Mouse (Mus musculus): ENCODE data around the gene Atoh8. TPM values are rescaled to one million over a fixed set of nuclear protein-coding genes. Genes with fewer than 3 reads are reported as not detected.

The Atoh8 gene
- polyA plus RNA-seq, 1 experiment from 2014 or later, result 9.6 TPM

DNA sequence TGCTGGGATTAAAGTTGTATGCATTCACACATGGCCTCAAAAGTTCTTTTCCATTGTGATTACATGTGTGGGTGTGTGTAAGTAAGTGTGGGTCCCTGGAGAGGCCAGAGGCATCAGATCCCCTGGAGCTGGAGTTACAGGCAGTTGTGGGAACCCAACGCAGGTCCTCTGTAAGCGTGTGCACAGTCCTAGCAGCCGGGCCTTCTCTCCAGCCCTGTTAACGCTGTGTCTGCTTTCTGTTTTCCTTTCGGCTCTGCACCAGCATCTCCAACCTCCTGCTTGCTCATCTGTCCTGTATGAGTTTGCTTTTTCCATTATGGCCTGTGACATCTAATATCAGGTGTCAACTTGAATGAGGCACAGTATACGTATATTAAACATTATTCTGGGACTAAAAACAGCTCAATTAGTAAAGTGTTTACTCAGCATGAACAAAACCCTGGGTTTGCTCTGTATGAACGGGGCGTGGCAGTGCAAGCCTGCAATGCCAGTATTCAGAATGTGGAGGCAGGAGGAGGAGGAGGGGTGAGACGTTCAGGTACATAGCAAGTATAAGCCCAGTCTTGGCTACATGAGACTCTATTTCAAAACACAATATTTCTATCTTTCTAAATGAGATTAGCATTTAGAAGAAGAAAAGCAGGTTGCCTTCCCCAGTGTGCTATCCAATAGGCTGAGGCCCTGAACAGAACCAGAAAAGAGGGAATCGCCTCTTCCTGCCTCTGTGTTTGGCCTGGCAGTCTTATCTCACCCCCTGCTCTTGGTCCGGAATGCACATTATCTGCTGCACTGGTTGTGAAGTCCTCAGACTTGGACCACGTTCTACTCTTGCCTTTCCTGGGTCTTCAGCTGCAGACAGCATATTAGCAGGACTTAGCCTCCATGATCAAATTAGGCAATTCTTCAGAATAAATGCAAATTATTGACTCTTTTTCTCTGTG is 55.5 kb downstream of the Atoh8 start:
- H3K27me3 ChIP-seq (replicated peaks), result no peaks in the 10 kb centered on the region
- no peaks in the 10 kb centered on the region for H3K4me1 ChIP-seq (replicated peaks)
- H3K9me3 ChIP-seq, result no peaks in the 10 kb centered on the region
- WGBS, result 62% methylated on average over 12 of the region's 12 CpGs
- no peak overlapping the region for H3K4me2 ChIP-seq (replicated peaks)
- H3K4me3 ChIP-seq (replicated peaks), result no peak overlapping the region
- ATAC-seq, result no peak
- H3K9ac ChIP-seq, result no peak overlapping the region
- no peaks in the 10 kb centered on the region for H3K36me3 ChIP-seq
- H3K27ac ChIP-seq, result no peak overlapping the region

GRCm38 (mm10) chr6:72179006-72179405 is 56.4 kb downstream of the Atoh8 start:
- no peaks in the 10 kb centered on the region for H3K27me3 ChIP-seq (replicated peaks)
- WGBS, result 86% methylated on average over 3 of the region's 3 CpGs
- ATAC-seq, result no peak

GRCm38 (mm10) chr6:72177417-72177816 is 58.0 kb downstream of the Atoh8 start:
- Histone ChIP-seq H3K27me3 (replicated peaks) (no peaks in the 10 kb centered on the region), H3K27ac (no peak overlapping the region), H3K4me2 (replicated peaks) (no peak overlapping the region), H3K9me3 (no peaks in the 10 kb centered on the region), H3K36me3 (no peaks in the 10 kb centered on the region), H3K4me1 (replicated peaks) (no peaks in the 10 kb centered on the region), H3K9ac (no peak overlapping the region), H3K4me3 (replicated peaks) (no peak overlapping the region)
- no peak for ATAC-seq
- WGBS, result 62% methylated on average over 3 of the region's 3 CpGs

More at GRCm38 (mm10) chr6:72179006-72179405, 56.4 kb downstream of the Atoh8 start:
- H3K36me3 ChIP-seq, result no peaks in the 10 kb centered on the region
- no peaks in the 10 kb centered on the region for H3K4me1 ChIP-seq (replicated peaks)
- no peak overlapping the region for H3K4me2 ChIP-seq (replicated peaks)
- no peak overlapping the region for H3K4me3 ChIP-seq (replicated peaks)
- H3K9ac ChIP-seq, result no peak overlapping the region
- no peak overlapping the region for H3K27ac ChIP-seq
- no peaks in the 10 kb centered on the region for H3K9me3 ChIP-seq

- H3K36me3 ChIP-seq, result no peaks in the 10 kb centered on the region
- 79% methylated on average over 5 of the region's 5 CpGs for WGBS
- no peak overlapping the region for H3K9ac ChIP-seq
- H3K27me3 ChIP-seq (replicated peaks), result no peaks in the 10 kb centered on the region
- no peak overlapping the region for H3K4me2 ChIP-seq (replicated peaks)
- H3K27ac ChIP-seq, result no peak overlapping the region
- H3K4me1 ChIP-seq (replicated peaks), result no peaks in the 10 kb centered on the region
- no peak for ATAC-seq
- no peak overlapping the region for H3K4me3 ChIP-seq (replicated peaks)
- no peaks in the 10 kb centered on the region for H3K9me3 ChIP-seq
Measured at GRCm38 (mm10) chr6:72176004-72176403, 59.4 kb downstream of the Atoh8 start.

DNA sequence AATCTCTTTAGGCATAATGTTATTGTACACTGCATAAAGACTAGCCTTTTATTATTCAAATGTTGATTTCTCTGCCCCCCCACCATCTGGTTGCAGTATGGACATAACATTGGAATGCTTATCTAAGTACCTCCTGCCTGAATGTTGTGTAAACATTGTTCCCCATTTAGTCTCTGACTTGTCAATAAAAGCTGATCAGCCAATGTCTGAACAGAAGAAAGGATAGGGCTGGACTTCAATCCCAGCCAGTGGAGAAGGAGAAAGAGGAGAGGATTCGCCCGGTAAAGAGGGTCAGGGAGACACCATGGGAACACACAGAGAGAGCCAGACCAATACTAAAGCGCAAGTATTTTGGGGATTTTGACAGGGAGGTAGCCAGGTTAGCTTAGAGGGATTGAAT is 60.0 kb downstream of the Atoh8 start:
- Histone ChIP-seq H3K4me1 (replicated peaks) (no peaks in the 10 kb centered on the region), H3K9me3 (no peaks in the 10 kb centered on the region), H3K27ac (no peak overlapping the region), H3K9ac (no peak overlapping the region), H3K36me3 (no peaks in the 10 kb centered on the region), H3K4me3 (replicated peaks) (no peak overlapping the region), H3K4me2 (replicated peaks) (no peak overlapping the region), H3K27me3 (replicated peaks) (no peaks in the 10 kb centered on the region)
- WGBS, result 38% methylated on average over 3 of the region's 3 CpGs
- ATAC-seq, result no peak

DNA sequence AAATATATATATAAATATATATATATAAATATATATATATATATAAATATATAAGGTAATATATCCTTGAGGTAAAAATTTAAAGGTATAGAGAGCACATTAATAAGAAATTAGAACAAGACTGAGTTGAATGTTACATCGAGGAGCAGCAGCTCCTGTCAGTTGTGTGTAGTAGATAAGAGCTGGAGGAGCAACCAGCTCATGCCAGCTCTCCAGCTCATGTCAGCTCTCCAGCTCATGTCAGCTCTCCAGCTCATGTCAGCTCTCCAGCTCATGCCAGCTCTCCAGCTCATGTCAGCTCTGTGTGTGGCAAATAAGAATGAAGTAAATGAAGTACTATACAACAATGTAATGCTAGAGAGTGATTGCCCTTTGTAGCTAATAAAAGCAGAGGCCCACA is 62.0 kb downstream of the Atoh8 start:
- 81% methylated on average over 1 of the region's 1 CpGs for WGBS

DNA sequence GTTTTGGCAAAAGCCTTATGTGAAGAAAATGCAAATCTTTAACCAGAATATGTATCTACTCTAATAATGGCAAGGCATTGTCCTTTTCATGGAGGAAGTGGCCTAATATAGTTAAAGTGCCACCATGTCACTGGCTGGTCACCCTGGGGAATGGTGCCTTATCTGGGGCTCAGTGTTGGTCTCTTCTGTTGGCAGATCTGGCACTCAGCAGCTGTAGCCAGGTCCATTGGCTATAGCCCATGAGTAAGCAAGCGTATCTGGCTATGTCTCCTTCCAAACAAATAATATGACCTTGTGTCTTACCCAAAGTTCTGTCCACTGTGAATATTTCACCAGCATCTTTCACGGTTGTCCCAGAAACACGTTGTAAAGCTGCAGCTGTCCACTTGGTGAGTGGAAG is 64.0 kb downstream of the Atoh8 start:
- no peaks in the 10 kb centered on the region for H3K4me1 ChIP-seq (replicated peaks)
- H3K4me3 ChIP-seq (replicated peaks), result no peak overlapping the region
- H3K4me2 ChIP-seq (replicated peaks), result no peak overlapping the region
- ATAC-seq, result no peak
- H3K9ac ChIP-seq, result no peak overlapping the region
- no peak overlapping the region for H3K27ac ChIP-seq
- no peaks in the 10 kb centered on the region for H3K36me3 ChIP-seq
- no peaks in the 10 kb centered on the region for H3K9me3 ChIP-seq
- no peaks in the 10 kb centered on the region for H3K27me3 ChIP-seq (replicated peaks)
- 87% methylated on average over 3 of the region's 3 CpGs for WGBS

More for the DNA sequence above, 62.0 kb downstream of the Atoh8 start:
- Histone ChIP-seq H3K27ac (no peak overlapping the region), H3K36me3 (no peaks in the 10 kb centered on the region), H3K27me3 (replicated peaks) (no peaks in the 10 kb centered on the region), H3K4me3 (replicated peaks) (no peak overlapping the region), H3K9ac (no peak overlapping the region), H3K4me2 (replicated peaks) (no peak overlapping the region), H3K9me3 (no peaks in the 10 kb centered on the region), H3K4me1 (replicated peaks) (no peaks in the 10 kb centered on the region)
- ATAC-seq, result no peak

DNA sequence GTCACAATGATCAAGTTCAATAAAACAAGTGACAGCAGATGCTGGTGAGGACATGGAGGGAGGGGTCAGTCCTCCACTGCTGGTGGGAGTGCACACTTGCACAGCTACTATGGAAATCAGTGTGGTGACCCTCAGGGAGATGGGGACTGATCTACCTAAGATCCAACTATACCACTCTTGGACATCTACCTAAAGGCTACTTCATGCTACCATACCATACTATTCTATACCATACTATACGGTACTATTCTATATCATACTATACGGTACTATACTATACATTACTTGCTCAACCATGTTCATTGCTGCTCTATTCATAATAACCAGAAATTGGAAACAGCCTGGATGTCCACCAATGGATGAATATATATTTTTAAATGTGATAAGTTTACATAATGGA is 69.5 kb downstream of the Atoh8 start:
- no peak overlapping the region for H3K4me2 ChIP-seq (replicated peaks)
- no peaks in the 10 kb centered on the region for H3K27me3 ChIP-seq (replicated peaks)
- no peak overlapping the region for H3K4me3 ChIP-seq (replicated peaks)
- H3K27ac ChIP-seq, result no peak overlapping the region
- no peaks in the 10 kb centered on the region for H3K9me3 ChIP-seq
- H3K9ac ChIP-seq, result no peak overlapping the region
- no peaks in the 10 kb centered on the region for H3K36me3 ChIP-seq
- 0 out of 2 replicates have a peak, but pooled peaks cover 2% of the 10 kb centered on the region for H3K4me1 ChIP-seq (replicated peaks)
- 32% methylated on average over 2 of the region's 2 CpGs for WGBS
- ATAC-seq, result no peak

DNA sequence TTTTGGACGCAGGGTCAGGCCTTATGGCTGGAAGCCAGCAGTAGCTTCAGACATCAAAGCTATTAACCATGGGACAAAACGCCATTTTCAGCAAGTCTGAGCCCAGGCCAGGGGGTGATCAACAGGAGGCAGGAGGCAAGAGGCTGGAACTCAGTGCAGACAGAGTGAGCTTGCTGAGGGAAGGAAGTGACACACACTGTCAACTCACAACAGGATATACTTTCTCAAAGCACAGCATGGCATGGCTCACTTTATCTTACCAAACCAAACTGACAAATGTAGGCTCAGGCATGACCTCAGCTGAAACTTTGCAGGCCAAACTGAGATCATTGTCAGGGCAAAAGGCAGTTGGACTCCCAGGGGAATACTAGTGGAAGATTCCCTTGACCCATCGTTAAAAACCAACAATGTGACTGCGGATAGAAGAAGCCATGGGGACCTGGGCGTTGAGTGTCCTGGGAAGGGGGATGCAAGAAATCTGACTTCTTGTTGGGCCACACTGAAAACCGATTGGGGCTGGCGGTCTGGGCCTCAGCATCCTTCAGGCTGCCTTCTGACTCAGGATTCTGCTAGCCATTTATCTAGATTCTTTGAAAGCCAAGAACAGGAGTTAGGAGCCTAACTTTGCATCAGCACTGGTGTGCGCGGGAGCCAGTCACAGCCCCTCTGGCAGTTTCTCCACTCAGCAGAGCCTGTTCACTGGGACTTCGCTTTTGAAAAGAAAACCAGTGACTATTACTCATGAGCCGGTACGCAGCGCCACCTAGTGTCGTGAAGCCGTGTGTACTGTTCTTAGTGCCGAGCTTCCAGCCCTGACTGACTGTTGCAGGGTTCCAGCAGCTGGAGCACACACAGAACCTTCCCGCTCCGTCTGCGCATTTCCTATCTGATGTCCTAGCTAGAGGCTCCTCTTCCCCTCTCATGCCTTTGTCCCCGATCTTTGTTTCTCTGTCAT is 70.8 kb downstream of the Atoh8 start:
- WGBS, result 21% methylated on average over 20 of the region's 20 CpGs
- Histone ChIP-seq H3K36me3 (no peaks in the 10 kb centered on the region), H3K27ac (no peak overlapping the region), H3K9ac (no peak overlapping the region), H3K4me2 (replicated peaks) (peak overlapping the region; percentile 27; the same call in 1 of the 2 replicates), H3K27me3 (replicated peaks) (no peaks in the 10 kb centered on the region), H3K9me3 (no peaks in the 10 kb centered on the region), H3K4me1 (replicated peaks) (0 out of 2 replicates have a peak, but pooled peaks cover 2% of the 10 kb centered on the region), H3K4me3 (replicated peaks) (no peak overlapping the region)
- peak; percentile 88 for ATAC-seq

DNA sequence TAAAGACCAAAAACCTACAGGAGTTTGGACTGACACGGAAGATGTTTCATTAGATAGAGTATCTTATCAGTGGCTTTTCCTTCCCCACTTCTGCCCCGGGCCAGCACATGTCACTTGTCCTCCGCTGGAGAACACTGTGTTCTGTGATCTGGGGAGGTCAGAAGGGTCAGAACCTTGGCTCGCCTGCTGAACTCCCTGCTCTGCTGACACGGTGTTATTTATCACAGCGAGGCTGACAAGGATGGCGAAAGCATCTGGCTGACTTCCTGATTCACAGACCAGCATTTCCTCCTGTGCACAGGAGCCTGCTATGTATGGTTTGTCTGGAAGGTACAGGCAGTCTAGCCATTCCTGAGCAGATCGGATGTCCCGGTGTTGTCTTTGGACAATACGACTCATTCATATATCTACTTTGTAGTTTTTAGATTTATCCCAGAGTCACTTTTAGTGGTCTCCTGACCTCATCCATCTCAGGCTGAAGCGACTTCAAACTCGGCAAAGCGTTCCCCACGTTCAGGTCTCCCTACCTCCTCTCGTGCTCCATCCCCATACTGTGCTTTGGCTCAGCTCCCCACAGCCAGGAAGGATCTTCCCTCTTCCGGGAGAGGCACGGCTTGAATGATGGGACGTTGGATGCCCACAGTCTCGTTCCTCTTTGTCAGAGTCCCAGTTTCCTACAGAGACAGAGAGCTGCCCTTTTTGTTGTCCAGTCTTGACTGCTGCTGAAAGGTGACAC is 73.1 kb downstream of the Atoh8 start:
- Histone ChIP-seq H3K9me3 (no peaks in the 10 kb centered on the region), H3K9ac (no peak overlapping the region)
- WGBS, result 27% methylated on average over 19 of the region's 19 CpGs

DNA sequence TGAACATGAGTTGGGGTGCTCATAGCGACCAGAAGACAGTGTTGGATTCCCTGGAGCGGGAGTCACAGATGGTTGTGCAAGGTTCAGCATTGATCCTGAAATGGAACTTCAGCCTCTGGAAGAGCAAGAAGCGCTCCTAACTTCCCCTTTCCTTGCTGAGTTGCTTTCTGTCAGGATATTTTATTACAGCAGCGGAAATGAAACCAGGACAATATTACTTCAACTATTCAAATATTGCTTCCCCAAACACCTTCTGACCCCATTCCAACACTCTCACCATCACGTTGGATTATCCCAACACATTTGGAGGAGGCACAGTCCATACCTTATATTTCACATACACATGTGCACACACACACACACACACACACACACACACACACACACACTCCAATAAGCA is 73.6 kb downstream of the Atoh8 start:
- H3K27me3 ChIP-seq (replicated peaks), result no peaks in the 10 kb centered on the region
- H3K4me1 ChIP-seq (replicated peaks), result 0 out of 2 replicates have a peak, but pooled peaks cover 2% of the 10 kb centered on the region
- no peak overlapping the region for H3K9ac ChIP-seq
- no peak overlapping the region for H3K27ac ChIP-seq
- no peak overlapping the region for H3K4me2 ChIP-seq (replicated peaks)
- no peak for ATAC-seq
- no peaks in the 10 kb centered on the region for H3K36me3 ChIP-seq
- no peak overlapping the region for H3K4me3 ChIP-seq (replicated peaks)
- H3K9me3 ChIP-seq, result no peaks in the 10 kb centered on the region
- WGBS, result 72% methylated on average over 5 of the region's 5 CpGs

More for the DNA sequence above, 73.1 kb downstream of the Atoh8 start:
- 0 out of 2 replicates have a peak, but pooled peaks cover 2% of the 10 kb centered on the region for H3K4me1 ChIP-seq (replicated peaks)
- ATAC-seq, result 0 out of 2 replicates have a peak, but pooled peaks have one; percentile 25
- H3K27me3 ChIP-seq (replicated peaks), result no peaks in the 10 kb centered on the region
- H3K4me3 ChIP-seq (replicated peaks), result no peak overlapping the region
- no peak overlapping the region for H3K4me2 ChIP-seq (replicated peaks)
- no peak overlapping the region for H3K27ac ChIP-seq
- no peaks in the 10 kb centered on the region for H3K36me3 ChIP-seq

Measured in intestine, embryonic 15.5 days (tissue).